Mouse (Mus musculus) C2C12 (cell line): Measurements from ENCODE around the gene Myb.

Experiments used
- MAX ChIP-seq: IDR thresholded peaks from one replicate; pipeline ENCODE4 v1.6.1; 2011; ENCODE audit warnings: mild to moderate bottlenecking, control low read depth
- MYOD1 ChIP-seq: IDR thresholded peaks from one replicate; pipeline ENCODE4 v1.6.1; 2011; ENCODE audit warnings: low read depth; ENCODE audit not compliant: control insufficient read depth, insufficient read length

GRCm38 (mm10) chr10:21094896-21095295 lies 65.9 kb downstream of the Myb start:
- TF ChIP-seq MYOD1 (no peak), MAX (no peak)
